Mouse (Mus musculus): ENCODE measurements around the gene Slc30a4.

Slc30a4 gene

DNA sequence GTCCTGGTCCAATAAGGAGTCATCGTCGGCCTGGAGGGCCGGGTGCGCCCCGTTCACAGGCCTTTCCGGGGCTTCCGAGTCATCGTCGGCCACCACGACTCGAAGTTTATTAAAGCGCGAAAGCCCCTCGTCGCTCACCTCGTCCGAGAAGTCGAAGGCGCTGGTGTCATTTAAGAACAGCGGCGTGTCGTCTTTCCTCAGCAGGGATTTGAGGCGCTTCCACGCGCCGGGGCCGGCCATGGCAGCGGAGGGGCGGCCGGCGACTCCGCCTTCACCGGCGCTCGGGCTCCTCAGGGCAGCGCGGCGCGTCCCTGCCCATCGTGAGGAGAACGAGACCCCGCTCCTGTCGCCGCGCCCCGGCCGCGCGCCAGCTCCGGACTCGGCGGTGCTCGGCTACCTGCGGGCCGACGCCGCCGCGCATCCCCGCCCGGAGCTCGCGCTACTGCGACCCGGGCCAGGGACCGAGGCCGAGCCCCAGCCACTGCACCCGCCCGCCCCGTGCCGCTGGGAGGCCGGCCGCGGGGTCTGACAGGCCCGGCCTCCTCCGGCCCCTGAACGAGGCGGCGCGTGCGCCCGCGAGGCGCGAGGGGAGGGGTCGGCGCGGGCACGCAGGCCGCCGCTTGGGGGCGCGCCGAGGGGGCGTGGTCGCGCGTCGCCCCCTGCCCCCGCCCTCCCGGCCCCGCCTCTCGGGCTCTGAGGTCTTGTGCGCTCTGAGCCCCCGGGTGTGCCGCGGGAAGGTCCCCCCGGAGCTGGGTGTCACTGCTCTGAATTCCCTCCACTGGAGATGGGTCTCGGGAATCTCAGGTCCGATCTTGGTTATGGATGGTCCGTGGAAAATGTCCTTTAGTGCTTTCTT, at the start of gene Slc30a4:
TSS of gene Slc30a4 (minus strand) at position 483 of the 856 bp plus-strand sequence.
- peak; percentile 67 for DNase-seq (ENCODE audit: low read depth, low spot score)

DNA sequence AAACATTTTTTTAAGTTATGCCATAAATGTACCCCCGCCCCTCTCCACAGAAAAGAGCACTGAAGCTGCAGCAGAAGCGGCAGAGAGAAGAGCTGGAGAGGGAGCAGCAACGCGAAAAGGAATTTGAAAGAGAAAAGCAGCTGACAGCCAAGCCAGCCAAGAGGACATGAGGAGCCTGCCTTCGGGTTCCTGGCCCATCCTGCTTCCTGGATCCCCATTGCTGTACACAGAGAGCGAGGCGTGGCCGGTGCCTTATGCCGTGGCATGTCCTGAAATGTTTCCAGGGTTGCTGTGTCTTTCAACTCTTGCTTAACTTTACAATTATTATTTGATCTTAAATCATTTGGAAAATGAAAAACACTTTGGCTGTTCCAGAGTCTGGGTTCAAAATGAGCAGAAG, 44.0 kb upstream of the Slc30a4 start:
- DNase-seq (ENCODE audit: low read depth, low spot score) = no peak

DNA sequence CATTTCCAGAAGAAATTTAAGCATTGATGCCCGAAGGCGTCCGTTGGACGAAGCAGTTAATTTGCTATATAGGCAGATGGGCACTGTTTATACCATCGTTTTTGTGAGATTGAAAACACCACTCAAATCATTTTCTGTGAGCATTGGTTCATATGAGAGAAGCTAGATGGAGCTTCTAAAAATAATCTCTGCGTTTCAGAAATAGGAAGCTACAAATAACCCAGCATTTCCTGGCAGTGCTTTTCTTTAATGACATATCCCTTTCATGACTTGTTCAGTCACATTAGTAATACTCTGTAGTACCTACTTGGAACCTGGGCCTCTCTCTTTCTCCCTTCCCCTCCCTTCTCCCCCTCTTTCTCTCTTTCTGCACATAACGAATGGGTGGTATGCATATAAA, 36.6 kb upstream of the Slc30a4 start:
- DNase-seq (ENCODE audit: low read depth, low spot score) = no peak

DNA sequence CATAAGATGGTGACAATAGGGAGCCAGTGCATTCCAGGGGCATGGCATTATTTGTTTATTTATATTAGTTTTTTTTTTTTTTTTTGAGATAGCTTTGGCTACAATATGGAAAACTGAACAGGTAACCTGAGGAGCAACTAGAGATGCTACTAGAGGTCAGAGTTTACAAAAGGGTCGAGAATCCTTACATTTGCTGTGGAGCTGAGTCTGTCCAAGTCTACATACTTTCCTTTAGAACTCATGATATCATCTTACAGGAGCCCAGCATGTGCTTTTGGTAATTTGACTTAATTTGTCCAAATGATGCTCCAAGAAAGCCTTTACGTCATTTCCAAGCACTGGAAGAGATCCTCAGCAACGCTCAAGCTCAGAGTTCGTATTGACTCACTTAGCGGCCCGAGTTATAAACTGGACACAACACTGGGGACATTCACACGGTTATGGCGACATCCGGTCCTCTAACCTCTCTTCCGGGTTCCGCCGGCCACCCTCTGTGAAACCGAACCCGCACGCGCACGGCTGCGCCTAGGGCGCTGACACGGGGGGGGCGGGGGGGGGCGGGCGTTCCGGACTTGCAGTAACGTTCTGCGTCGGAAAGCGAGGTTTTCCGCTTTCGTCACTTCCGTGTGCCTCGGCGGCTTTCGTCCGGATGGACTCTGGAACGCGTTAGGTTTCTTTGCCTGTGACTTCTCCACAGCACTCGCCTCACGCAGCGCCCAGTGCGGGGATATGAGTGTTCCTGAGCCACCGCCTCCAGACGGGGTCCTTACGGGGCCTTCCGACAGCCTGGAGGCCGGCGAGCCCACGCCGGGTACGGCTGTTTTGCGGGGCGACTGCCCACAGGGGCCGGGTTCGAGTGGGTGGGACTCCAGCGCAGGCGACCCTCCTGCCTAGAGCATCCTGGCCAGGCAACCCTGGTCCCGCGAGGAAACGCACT, 35.7 kb upstream of the Slc30a4 start, which contains the start of gene Bloc1s6:
TSS of gene Bloc1s6 (plus strand) at position 610 of the 937 bp plus-strand sequence.
- DNase-seq (ENCODE audit: low read depth, low spot score) = peak; percentile 95

DNA sequence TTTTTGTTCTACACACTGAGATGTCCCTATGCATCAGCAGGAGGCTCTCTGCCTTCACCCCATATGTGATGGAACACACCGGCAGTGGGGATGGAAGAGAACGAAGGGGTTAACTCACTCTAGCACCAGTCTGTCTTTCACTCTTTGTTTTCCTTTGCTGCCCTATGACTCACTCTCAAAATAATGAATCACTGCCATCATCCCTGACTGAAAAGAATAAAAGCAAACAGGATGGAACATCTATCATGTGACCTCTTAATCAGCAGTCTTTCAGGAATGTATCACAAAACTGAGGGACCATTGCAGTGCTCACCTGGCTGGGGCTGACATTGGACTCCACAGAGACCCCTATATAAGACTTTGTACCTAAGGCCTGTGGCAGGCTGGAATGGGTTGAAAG, 29.0 kb upstream of the Slc30a4 start:
- DNase-seq (ENCODE audit: low read depth, low spot score) = no peak

DNA sequence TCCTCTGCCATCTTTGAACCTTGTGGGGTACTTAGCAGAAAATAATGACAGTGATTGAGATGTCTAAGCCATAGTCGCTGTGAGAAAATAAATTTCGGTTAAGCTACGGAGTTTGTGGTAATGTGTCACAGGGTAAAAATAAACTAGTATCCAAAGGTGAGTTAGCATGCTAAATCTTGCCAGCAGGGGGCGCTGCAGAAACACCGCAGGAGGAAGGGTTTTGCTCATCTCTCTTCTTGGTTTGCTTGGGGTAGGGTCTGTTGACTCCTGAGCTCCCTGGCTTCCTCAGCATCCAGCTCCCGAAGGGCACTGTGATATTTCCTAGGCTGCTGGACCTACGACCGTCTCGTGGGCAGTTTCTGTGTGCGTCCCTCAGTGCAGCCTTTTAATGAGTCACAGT, 23.1 kb upstream of the Slc30a4 start:
- peak; percentile 39 for DNase-seq (ENCODE audit: low read depth, low spot score)

DNA sequence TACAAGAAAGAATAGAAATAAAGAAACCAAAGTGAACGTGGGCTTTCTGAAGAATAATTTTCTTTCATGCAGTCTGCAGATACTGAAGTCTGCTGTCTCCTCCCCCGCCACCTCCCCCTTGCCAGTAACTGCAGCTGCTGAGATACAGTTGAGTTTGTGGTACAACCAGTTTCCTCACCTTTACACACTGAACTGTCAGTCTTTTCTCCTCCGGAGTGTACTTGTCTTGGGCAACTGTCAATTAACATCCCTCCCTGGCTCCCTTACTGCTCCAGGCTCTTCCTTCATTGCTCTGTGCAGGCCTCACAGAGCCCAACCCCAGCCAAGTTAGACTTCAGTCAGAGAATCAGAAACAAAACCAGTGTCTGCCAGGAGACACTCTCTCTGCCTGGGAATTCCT, 18.1 kb upstream of the Slc30a4 start:
- DNase-seq (ENCODE audit: low read depth, low spot score) = no peak

DNA sequence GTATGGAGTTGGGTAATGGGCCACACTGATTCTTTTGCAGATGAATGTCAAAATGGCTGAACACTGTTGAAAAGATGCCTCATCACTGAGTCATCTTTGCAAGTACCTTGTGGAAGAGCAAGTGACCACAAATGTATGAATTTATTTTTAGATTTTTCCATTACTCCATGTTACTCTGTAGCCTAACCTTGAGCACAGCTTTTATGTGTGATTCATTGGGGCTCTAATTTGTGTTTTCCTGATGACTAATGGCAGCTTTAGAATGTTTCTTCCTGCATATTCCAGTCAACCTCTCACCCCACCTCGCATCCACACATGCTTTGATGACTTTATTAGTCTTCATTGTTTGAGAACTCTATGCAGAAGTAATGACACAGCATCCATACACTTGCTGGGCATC, 16.8 kb upstream of the Slc30a4 start:
- DNase-seq (ENCODE audit: low read depth, low spot score) = no peak

DNA sequence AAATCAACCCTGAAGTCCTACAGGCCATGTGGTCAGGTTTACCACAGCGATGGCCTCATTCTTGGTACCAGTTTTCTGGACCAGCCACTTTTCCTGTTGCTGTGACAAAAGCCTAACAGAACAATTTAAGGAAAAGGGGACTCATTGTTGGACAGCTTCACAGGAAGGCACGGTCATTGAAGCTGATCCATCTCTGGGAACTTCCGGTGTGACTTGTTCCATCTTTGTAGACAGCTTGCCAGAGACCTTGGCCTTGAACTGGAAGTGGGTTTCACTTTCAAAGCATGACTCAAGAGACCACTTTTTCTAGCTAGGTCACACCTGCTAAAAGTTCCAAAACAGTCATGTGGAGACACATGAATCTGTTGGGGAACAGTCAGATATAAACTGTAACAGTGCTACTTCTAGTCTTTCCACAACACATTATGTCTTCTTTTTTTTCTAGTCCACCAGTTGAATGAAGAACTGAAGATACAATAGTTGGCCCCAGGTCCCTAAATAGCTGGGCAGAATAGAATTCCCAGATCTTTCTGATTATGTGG, 13.9 kb upstream of the Slc30a4 start:
- DNase-seq (ENCODE audit: low read depth, low spot score) = no peak

DNA sequence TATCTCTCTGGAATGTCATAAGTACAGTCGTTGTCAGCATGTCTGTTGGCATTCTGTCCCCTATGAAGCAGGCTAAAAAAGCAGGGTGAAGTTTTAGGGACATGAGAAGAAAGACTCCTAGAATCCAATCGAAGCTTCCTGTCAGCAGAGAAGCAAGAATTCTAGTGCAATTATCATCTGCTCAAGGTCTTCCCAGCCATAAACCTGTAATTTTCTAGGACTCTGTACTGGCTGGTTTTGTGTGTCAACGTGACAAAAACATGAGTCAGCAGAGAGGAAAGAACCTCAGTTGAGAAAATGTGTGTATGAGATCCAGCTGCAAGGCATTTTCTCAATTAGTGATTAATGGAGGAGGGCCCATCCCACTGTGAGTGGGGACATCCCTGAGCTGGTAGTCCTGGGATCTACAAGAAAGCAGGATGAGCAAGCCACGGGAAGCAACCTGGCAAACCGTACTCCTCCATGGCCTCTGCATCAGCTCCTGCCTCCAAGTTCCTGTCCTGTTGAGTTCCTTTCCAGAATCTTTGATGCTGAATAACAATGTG, 12.8 kb upstream of the Slc30a4 start:
- DNase-seq (ENCODE audit: low read depth, low spot score) = no peak

DNA sequence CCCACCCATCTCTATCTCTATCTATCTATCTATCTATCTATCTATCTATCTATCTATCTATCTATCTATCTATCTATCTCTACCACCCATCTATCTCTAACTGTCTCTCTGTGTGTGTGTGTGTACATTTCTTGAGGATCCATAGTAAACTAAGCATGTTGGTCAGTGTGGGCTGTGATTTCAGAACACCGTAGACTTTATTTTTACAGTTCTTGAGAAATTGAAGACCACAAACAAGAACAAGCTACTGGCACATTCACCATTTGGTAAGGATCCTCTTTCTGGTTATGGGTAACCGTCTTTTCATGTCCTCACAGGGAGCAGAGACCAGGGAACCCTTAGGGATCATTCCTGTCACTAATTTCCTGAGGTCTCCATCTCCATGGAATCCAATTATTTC, 10.4 kb upstream of the Slc30a4 start:
- no peak for DNase-seq (ENCODE audit: low read depth, low spot score)

DNA sequence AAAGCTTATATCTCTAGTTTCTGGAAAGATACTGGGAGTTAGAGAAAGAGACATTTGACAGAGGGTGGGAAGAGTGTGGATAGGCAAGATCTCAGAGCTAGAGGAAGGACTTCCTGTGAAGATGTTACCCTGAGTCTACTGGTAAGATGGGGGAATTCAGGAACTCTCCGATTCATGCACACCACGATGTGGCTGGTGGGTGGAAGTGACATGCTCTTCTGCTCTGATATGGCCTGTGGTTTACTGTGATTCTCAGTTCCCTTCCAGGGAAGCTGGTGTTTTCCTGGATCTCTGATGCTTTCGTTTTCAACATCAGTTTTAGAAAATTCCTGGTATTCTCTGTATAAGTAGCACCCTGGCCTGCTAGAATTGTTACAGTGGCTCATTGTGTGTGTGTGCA, 9.4 kb upstream of the Slc30a4 start:
- DNase-seq (ENCODE audit: low read depth, low spot score) = no peak

DNA sequence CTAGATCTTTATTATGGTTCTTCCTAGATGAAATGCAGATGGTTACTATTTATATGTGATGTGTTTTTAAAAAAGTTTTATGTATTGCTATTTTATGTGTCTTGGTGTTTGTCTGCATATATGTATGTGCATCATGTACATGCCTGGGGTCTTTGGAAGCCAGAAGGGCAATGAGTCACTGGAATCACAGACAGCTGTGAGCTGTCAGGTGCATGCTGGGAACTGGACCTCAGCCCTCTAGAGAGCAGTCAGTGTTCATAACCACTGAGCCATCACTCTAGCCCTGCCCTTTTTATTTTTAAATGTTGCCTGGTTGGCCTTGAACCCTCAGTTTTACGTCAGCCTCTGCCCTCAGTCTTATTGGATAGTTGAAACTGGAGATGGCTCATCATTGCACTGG, 6.7 kb upstream of the Slc30a4 start:
- DNase-seq (ENCODE audit: low read depth, low spot score) = no peak

DNA sequence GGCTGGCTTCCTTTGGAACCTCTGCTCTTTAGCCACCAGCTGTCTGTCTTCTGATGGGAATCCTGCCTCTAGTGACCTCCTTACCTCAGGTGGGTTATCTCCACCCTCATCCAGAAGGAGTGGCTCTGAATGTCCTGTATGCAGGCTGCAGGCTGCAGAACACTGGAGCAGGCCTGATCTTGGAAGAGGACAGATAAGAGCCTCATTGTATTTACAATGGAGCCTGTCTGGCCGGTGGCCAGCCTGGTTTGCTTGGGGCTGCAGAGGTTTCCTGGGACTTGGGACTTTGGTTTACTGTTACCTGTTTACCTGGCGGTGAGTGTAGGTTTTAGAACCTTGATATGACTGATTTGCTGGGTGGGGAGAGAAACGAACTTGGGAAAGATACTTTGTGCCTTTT, 5.6 kb upstream of the Slc30a4 start:
- no peak for DNase-seq (ENCODE audit: low read depth, low spot score)

DNA sequence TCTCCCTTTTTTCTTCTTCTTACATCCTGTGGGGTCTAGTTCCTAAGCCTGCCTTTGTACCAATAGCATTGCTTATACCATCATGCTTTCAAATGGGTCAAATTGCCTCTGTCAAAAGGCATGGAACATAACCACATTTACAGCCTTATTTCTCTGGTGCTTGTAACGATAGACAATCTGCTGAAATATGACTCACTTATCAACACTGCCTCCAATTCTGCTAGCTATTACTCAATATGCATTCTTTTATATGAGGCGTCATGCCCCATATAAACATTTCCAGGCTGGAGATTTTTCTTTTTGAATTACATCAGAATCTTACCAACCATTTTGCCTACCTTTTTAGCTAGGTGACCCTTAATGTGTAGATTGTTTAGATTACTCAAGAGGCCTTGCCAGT, 2.1 kb upstream of the Slc30a4 start:
- no peak for DNase-seq (ENCODE audit: low read depth, low spot score)

DNA sequence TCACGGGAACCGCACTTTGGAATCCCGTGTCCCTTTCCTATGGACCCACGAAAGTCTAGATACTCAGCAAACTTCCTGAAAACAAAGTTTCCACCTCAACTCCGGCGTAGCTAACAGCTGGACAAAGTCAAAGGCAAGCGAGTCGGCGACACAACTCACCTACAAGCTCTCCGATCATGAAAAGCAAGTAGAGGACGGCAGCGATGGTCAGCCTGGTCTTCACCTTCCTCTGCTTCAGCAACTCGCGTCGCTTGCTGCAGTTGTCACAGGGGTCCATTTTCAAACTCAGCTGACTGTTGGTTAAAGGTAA, 637 bp downstream of the Slc30a4 start:
- no peak for DNase-seq (ENCODE audit: low read depth, low spot score)

DNA sequence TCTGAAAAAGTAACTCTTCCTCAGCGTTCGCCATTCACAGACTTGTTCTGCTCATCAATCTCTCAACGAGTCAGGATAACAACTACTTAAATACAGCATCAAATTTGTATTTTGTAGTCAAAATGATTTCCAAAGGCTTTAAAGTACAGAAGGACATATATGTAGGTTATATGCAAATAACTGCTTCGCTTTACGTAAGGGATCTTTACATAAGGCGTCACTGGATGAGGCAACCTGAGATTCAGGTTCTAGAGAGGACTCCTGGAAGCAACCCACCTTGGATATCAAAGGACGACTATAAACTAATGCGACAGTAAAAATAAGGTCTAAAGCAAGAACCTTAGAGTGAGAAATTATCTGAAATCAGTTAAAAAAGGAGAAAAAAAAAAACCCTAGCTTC, 1.5 kb downstream of the Slc30a4 start:
- DNase-seq (ENCODE audit: low read depth, low spot score) = no peak

DNA sequence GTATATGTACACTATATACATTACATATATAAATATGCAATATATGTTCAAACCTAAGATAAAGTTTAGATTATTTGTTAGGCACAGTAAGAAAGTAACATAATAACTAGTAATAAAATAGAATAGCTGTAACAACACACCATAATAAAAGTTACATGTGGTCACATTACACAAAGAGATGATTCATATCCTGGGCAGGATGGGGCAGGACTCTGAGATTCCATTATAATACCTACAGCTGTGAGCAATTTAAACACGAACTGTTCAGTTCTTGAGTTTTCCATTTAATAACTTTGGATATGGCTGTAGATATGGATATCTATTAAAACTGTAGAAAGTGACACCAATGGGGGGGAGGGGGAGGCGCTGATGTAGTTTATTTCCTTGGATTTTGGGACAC, 4.9 kb downstream of the Slc30a4 start:
- no peak for DNase-seq (ENCODE audit: low read depth, low spot score)

DNA sequence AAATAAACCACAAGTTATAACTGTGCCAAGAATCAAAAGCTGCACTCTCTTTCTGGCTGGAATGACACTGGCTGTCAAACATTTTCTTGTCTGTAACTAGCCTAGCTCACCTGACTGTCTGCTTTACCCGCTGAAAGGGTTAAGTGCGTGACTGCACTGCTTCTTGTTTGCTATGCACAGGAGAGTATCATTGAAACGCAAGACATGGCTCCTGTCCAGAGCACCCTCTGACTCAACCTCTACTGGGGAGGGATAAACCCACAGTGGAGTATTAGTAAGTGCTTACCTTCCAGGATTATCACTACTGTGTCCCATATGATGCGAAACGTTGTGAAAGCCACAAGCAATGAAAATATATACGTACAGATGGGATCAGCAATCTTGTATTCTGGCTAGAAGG, 15.8 kb downstream of the Slc30a4 start:
- no peak for DNase-seq (ENCODE audit: low read depth, low spot score)

DNA sequence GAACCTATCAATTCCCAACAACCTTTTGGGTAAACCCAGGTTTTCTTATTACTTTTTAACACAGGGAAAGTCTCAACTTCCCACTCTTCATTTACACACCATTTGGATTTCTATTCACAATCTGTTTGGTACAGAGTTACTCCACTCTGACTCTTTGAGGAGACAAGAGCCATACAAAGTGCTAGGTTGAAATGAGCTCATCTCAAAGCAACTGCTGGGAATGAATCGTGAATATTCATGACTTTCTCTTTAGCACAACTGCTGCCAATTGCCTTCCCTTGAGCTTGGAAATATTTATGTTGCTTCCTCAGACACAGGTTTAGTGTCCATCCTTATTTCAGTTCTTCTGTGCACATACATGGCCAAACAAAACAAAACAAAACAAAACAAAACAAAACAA, 18.8 kb downstream of the Slc30a4 start:
- no peak for DNase-seq (ENCODE audit: low read depth, low spot score)

DNA sequence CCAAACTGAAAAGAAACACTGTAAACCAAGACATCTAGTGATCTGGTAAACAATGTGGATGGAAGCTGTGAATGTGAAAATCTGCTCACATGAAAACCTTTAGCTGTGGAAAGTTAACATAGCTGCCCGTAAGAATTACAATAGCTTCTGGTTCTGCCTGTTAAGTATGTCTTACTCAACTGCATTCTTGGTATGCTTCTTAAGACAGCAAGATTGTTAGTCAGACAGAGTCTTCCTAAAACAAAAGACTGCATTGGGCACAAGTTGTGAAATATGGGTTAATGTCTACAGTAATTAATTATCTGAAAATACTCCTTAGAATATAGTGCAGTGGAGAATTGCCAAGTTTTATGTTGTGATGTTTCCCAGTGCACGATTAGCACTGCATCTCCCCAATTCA, 19.9 kb downstream of the Slc30a4 start:
- DNase-seq (ENCODE audit: low read depth, low spot score) = no peak

All from CD4-positive helper T cell, adult 2 months (primary cell).